Mouse (Mus musculus) brown adipose tissue, adult 24 weeks (tissue): ENCODE results near the gene Fam196b. TPM values are rescaled to one million over a fixed set of nuclear protein-coding genes. Genes with fewer than 3 reads are reported as not detected.

Experiments used
- H3K27ac ChIP-seq: fragments of 200-500 bp; replicated peaks from 2 replicates; pipeline ENCODE4 v1.5.1; 2012; ENCODE audit warnings: low read depth, mild to moderate bottlenecking, low read length
- H3K4me1 ChIP-seq: fragments of 200-500 bp; 2 replicates; pipeline ENCODE4 v1.6.1; 2012; ENCODE audit warnings: low read length, mixed read lengths; ENCODE audit not compliant: control insufficient read depth, insufficient read depth, insufficient read length
- H3K4me3 ChIP-seq: fragments of 200-500 bp; 2 replicates; pipeline ENCODE4 v1.5.1; 2012; ENCODE audit warnings: low read depth, mild to moderate bottlenecking, low read length, moderate library complexity; ENCODE audit not compliant: insufficient read depth
- polyA plus RNA-seq: library from polyadenylated mRNA; stranded (reverse); fragments of >200 nt; gene quantifications from 2 replicates; pipeline ENCODE4 v1.2.4, GENCODE M21; 2012; ENCODE audit not compliant: missing spikeins, insufficient read depth, insufficient read length

Fam196b gene
- polyA plus RNA-seq, 1 experiment: not detected

DNA sequence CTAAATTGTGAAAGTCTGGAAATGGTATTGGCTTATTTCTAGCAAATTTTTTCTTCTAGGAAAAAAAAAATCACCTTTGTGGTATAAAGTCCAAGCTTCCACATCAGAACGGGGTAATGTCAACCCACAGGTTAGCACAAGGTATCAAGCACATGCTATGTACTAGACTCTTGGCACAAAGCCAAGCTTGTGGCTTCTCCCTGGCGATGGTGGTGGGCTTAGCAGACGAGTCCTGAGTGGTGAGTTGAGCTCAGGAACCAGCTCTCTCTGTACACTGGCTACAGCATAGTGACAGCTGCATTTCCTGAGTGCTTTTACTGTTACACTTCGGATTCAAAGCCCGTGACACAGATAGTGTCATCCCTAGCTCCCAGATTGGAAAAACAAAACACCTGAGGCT, 2.9 kb upstream of the Fam196b start:
- Histone ChIP-seq H3K27ac (no peak overlapping the region), H3K4me1 (no peaks in the 10 kb centered on the region), H3K4me3 (no peak overlapping the region)

DNA sequence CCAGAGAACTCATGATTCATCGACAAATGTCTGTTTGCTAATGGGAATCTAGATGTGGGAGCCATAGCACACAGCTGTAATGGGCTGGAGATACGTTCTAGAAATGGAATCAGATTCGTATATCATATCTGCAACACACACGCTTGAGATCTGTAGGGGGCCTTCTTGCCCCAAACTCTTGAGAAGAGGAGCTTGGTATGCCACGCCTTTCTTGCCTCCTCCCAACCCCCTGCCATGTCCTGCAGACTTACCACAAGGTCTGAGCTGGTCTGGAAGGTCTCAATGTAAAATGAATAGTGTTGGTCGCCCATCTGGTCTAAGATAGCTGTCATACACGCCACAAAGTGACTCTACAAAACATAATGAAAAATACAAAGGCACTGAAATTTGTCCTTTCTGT, 2.4 kb upstream of the Fam196b start:
- H3K4me1 ChIP-seq: no peaks in the 10 kb centered on the region
- H3K27ac ChIP-seq: no peak overlapping the region
- no peak overlapping the region for H3K4me3 ChIP-seq

DNA sequence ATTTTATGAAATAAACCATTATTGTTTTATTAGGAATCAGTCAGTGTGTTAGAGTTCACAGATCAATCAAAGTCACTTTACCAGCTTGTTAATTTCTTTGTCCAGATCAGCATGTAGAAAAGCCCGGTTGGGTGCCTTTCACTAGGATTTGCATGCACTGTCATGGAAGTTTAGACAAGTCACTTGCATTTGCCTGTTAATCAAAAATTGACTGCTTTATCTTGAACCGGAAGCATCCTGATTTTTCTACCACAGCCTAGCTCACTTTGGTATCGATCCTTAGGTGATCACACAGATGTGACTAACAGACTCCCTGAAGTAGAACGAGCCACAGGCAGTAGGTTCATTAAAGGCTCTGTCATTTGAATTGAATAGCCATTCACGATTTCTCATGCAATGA, 761 bp downstream of the Fam196b start:
- H3K4me1 ChIP-seq: no peaks in the 10 kb centered on the region
- no peak overlapping the region for H3K4me3 ChIP-seq
- no peak overlapping the region for H3K27ac ChIP-seq

DNA sequence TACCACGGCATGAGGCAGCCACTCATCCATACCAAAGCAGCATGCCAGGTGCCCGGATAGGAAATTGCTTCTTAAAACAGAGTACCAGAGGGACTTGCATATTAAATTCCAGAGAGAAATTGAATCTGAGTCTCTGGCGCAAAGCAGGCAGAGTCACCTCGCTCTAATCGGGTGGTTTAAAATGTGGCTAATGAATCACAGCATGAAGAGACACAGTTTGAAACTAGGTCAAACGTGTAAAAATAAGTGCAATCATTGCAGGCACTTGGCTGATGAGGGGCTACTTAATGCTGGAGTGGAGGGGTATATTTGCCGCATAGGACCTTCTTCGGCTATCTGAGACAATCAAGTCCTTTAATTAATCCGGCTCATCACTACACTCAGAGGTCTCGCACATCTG, 1.6 kb downstream of the Fam196b start:
- H3K4me1 ChIP-seq: no peaks in the 10 kb centered on the region
- no peak overlapping the region for H3K27ac ChIP-seq
- H3K4me3 ChIP-seq: no peak overlapping the region

DNA sequence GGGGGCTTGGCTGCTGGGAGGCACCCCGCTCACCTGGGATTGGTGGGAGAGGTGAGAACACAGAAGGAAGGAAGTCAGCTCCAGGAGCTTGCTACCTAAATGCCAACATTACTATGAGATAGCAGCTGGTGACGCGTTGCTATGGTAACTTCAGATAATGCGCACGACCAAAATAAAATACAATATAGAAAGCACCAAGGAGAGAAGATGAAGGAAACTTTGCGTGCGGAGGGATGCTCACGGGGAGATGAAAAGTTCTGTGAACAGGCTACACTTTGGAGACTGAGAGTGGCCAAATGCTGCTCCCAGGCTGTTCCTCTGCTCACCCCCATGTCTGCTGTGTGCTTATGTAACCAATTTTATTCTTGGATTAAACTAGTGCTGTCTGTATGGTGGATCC, 2.4 kb downstream of the Fam196b start:
- Histone ChIP-seq H3K4me1 (no peaks in the 10 kb centered on the region), H3K27ac (no peak overlapping the region), H3K4me3 (no peak overlapping the region)

DNA sequence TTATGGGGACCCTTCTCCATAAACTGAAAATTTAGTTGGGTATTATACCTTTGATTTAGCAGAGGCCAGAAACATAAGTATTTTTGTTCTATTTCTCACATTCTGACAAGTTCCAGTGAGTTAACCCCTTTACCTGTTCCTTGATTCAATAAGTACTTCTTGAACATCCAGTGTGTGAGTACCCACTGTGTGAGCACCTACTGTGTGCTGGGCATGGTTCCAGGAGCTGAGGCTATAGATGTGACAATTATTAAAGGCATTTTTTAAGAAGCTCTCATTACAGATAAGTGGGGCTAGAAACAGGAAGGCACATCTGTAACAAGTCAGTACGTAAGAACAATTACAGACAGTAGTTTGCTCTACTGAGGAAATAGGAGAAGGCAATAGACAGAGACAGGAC, 4.7 kb downstream of the Fam196b start:
- H3K4me1 ChIP-seq: no peaks in the 10 kb centered on the region
- no peak overlapping the region for H3K27ac ChIP-seq
- H3K4me3 ChIP-seq: no peak overlapping the region

DNA sequence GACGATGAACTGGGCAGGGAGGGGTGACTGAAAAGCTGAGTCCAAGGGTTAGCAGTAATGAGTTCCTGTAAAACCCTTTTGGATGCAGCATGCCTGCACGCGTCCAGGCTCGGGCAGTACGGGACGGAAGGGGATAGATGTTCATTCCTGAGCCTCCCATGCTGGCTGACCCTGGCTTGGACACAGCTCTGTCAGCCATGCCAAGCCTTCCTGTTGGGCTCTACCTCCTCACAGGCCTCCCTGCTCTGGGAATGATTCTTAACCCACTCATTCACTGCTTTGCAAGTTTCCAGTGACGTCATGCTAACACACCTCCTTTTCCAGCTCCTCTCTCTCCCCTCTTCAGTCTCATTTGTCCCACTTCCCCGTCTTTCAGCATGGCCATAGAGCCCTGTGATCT, 9.0 kb downstream of the Fam196b start:
- Histone ChIP-seq H3K4me1 (no peaks in the 10 kb centered on the region), H3K27ac (no peak overlapping the region), H3K4me3 (no peak overlapping the region)

DNA sequence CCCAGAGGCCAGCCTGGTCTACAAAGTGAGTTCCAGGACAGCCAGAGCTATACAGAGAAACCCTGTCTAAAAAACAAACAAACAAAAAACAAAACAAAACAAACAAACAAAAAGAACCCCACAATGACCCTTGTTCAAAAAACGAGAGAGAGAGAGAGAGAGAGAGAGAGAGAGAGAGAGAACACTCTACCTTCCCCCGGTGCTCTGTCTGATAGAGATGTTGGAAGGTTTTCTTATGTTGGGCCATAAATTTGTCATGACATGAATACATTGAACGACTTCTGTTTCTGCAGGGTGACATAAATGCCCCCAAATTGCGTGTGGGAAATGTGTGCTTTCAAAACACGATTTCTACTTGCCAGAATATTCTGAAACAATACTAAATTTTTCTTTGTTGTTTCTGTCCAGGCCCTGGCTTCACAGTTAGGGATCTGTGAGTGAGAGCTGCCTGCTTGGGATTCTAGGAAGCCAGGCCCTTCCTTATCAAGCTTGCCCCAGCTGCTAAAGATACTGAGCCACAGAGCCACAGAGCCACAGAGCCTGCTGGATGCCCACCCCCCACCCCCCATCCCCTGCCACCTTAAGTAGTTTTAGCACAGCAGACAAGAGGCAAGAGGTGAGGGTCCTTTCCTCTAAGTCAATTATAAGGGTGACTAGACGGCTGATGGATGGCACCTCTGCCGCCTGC, 17.9 kb downstream of the Fam196b start:
- H3K4me3 ChIP-seq: no peak overlapping the region
- H3K4me1 ChIP-seq: no peaks in the 10 kb centered on the region
- H3K27ac ChIP-seq: no peak overlapping the region

DNA sequence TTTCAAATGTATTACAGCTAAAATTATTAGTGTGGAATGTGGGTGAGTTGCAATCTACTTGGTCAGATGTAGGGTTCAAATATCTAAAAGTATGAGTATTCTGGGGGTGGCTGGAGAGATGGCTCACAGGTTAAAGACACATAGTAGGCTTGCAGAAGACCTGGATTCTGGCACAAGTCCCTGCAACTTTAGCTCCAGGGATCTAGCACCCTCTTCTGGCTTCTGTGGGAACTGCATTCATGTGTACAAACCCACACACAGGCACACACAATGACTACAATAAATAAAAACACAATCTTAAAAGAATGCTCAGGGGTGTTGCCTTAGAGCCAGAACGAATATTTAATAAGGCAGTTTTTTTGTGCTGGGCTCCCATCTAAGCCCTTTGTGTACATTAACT, 23.3 kb downstream of the Fam196b start:
- Histone ChIP-seq H3K4me1 (no peaks in the 10 kb centered on the region), H3K27ac (no peak overlapping the region), H3K4me3 (no peak overlapping the region)

DNA sequence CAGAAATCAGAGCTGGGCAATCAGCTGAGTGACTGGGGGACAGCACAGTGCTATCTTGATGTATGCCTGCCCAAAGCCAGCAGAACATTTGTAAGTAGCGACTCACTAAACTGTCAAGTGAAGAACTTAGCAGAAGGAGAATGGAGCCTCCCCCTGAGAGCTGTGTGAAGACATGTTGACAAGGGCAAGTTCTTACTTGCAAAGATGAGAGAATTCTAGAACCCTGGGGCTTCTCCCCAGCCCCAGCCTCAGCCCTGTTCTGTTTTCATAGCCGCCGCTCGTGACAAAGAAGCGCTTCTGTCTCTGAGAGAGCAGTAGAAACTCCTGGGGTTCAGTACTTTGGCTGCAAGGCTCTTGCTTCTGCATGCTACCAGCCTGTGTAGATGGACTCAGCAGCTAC, 25.1 kb downstream of the Fam196b start:
- H3K4me1 ChIP-seq: no peaks in the 10 kb centered on the region
- no peak overlapping the region for H3K27ac ChIP-seq
- no peak overlapping the region for H3K4me3 ChIP-seq

DNA sequence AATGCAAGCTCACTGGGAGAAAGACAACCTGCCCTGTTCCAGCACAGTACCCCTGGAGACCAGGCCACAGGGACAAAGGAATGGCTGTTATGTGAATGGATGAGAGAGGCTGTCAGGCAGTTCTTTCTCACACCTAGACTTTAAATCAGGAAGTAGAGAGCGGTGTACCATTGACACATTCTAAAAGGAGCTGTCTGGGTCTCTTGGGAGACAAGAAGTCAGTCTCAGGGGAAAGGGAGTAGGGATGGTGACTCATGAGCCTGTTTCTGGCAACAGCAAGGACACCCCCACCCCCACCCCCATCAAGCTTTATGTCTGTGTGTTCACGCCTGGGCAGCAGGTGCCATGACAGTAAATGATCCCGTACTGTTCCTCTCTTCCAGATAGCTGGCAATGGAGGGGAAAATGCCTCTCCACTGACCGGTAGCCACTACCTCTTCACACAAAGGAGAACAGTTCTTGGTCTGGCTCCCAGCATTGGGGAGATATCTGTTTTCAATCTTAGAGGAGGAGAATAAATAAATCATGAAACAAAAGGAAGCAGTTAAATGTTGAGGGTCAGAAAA, 29.2 kb downstream of the Fam196b start:
- no peak overlapping the region for H3K27ac ChIP-seq
- H3K4me3 ChIP-seq: no peak overlapping the region
- H3K4me1 ChIP-seq: no peaks in the 10 kb centered on the region

DNA sequence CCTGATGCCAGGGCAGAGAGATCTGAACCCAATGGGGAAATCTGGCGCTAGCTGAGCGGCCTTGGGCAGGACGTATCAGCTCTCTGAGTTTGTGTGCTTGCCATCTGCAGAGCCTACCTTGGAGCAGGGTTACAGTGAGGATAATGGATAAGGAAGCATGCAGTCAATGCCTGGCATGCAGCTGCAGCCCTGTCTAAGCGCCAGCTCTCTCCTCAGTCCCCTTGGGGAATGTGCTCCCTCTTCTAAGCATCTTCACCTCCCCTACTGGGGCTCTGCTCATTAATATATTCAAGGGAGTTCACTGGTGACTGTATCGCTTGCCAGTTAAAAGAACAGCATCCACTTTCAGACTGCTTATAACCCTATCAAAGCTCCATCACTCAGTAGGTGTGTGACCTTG, 29.7 kb downstream of the Fam196b start:
- no peaks in the 10 kb centered on the region for H3K4me1 ChIP-seq
- H3K27ac ChIP-seq: no peak overlapping the region
- H3K4me3 ChIP-seq: no peak overlapping the region

DNA sequence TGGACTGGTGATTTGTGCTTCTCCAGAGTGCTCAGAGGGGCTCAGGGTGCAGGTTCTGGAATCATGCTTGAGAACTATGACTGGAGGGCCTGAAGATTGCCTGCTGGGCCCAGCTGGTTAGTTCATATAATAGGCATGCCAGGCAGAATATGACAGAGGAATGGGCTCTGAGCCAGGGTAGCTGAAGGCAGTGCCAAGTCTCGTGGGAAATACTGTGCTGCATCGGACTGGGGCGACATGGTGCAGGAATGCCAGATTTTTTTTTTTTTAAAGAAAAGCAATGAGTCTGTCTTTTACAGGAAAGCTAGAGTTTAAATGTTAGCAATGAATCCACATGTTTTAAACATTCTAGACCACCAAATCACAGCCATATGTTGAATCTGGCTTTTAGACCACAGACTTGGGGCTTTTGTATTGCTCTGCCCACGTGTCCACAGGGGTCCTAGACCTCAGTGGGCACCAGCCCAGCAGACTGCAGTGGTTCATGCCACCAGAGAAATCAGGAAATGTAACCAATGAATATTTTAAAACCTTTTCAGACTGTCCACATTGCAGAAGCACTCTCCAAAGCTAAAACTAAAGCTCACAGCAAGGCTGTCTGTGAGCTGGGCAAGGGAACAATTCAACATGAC, 33.8 kb downstream of the Fam196b start:
- H3K27ac ChIP-seq: no peak overlapping the region
- H3K4me3 ChIP-seq: no peak overlapping the region

DNA sequence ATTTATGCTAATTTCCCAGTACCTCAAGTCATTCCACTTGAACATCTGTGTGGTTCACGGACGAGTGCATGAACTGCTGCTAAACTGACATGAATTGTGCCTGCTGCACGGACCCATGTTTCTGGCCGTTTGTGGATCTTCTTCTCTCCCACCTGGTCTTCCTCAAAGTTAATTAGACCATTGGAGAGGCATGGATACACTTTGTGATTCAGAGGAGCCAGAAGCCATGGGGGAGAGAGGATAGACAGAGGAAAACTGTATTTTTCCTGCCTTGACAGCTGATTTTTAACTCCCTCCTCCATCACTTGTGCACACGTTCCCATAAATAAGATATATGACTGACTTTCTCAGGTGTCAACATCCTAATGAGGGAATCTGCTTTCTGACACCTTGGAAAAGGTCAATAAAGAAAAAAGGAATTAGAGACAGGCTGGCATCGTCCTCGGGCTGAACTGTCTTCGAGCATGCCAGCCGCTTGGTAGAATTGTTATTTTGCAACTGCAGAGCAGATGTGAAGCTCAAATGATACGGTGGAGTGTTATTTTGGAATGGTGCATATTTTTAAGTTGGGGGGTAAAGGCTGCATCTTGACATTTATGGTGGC, 34.9 kb downstream of the Fam196b start:
- H3K27ac ChIP-seq: no peak overlapping the region
- H3K4me1 ChIP-seq: no peaks in the 10 kb centered on the region
- no peak overlapping the region for H3K4me3 ChIP-seq

More for the DNA sequence above, 33.8 kb downstream of the Fam196b start:
- no peaks in the 10 kb centered on the region for H3K4me1 ChIP-seq

DNA sequence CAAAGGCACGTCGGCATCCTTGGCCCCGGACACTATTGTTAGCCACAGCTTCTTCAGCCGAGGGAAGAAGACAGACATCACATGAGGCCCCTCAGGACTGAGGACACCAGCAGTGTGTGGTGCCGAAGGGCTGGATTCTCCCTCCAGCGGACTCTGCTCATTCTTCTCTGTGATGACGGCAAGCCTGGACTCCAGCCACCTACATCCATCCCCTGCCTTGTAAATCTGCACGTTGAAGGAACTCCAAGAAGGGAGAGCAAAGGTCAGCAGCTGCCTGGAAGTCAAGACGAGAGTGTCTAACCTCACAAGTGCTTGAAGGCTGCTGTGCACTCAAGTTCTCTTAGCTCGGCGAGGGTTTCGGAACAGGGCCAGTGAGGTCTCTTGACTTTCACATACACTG, 40.8 kb downstream of the Fam196b start:
- Histone ChIP-seq H3K27ac (no peak overlapping the region), H3K4me3 (no peak overlapping the region), H3K4me1 (no peaks in the 10 kb centered on the region)

DNA sequence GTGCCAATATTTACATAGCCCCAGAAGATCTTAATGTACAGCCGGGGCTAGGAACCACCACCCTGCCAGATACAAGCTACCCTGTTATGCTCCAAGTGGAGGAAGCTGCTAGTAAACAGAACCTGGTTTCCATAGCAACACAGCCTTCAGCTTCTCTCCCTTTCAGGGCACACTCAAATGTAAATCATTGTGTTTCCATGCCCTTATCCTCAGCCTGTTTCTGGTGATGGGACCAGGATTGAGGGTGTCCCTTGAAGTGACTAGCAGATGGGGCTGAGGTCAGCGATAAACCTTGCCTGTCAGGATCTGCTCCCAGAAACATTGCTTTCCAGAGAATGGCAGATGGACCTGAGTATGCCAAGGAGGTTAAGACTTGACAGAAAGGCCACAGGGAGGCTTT, 41.5 kb downstream of the Fam196b start:
- no peak overlapping the region for H3K27ac ChIP-seq
- no peak overlapping the region for H3K4me3 ChIP-seq
- H3K4me1 ChIP-seq: no peaks in the 10 kb centered on the region
